Mouse (Mus musculus) left cerebral cortex, adult 11 months (tissue): ENCODE measurements around the gene Dpp7.

Experiments
- DNase-seq: peaks from one replicate; pipeline ENCODE4 v3.0.0; 2022; ENCODE audit warnings: low spot score

Gene Dpp7

DNA sequence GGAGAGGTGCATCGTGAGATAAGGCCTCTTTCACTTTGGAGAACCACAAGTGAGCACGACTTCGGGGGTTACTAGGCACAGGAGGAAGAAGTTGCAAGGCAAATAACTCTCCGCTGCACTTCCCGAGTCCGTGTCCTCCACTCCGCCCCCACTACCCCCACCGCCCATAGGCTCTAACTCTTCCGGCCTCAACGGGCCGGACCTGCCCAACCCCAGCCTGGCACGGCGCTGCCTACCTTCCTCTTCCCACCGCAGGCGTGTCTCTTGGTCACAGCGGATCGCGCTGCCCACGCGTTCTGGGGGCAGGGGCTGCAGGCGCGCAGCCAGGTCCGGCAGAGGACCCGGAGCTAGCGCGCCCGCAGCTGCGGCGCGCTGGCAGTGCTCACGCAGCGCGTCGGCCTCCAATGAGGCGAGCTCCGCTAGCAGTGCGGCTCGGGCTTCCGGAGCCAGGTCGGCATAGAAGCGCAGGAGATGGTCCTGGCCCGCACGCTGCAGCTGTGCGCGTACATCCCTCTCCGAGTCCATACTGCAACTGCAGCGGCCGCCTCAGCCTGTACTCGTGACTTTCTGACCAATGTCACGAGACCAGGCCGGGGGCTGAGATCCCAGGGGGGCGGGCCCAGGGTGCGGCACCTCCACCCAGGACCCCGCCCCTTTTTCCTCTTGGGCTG is 9.1 kb upstream of the Dpp7 start, which contains the start of gene Uap1l1:
TSS of gene Uap1l1 (minus strand) at position 592 of the 671 bp plus-strand sequence.
- peak; percentile 50 for DNase-seq

DNA sequence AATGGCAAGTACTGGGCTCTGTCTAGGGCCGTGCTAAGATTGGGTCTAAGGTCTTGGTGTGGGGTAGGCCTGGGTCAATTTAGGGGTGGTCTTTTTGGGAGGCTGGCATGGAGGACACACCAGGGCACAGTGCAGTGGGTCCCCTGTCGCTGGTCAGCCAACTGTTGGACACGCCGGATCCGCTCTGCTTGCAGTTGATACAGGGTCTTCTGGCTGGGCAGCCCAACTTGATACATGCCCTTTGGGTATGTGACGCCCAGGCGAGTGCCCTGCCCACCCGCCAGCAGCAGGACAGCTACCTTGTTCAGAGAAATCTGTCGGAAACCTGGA is 8.6 kb upstream of the Dpp7 start:
- DNase-seq, result no peak

DNA sequence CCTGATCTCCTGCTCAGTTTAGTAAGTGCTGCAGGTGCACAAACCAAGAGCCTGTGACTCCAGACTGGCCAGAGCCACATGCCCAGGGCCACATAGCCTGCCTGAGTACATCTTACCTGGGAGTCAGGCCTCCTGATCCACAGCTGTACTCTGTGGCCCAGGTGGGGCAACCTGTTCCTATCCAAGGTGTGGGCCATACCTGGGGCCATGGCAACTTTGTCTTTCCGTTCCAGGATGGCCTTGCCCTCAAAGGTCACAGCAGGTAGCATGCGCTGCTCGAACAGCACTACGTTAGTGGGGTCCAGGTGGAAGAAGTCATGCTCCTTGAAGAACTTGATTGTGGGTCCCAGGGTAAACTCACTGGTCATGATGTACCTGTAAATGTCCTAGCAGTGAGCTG is 8.2 kb upstream of the Dpp7 start:
- no peak for DNase-seq

DNA sequence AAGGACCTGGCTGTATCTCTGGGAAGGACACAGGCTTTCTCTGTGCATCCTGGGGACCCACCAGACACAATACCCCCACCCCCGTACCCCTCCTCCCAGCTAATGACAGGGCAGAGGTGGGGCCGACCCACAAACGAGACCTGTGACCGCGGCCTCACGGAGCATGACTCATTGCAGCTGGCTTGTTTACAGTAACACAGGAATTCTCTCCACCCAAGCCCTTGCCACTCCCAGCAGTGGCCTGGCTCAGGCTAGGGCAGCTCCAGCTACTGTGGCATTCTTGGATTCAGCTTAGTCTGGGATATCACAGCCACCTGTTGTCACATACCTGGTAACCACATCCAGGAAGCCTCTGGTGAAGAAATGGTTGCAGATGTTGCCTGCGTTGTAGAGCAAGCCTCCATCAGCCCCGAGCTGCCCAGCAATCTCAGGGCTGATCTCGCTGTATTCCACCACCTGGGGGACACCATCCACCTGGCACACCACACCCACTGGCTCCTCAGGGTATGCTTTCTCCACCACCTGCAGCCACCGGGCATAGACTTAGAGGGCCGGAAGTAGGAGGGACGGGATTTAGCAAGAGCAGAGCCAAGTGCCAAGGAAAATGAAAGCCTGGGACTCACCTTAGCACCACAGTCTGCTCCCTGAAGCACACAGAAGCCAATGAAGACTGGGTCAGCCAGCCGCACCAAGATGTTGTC is 7.5 kb upstream of the Dpp7 start:
- DNase-seq, result no peak

DNA sequence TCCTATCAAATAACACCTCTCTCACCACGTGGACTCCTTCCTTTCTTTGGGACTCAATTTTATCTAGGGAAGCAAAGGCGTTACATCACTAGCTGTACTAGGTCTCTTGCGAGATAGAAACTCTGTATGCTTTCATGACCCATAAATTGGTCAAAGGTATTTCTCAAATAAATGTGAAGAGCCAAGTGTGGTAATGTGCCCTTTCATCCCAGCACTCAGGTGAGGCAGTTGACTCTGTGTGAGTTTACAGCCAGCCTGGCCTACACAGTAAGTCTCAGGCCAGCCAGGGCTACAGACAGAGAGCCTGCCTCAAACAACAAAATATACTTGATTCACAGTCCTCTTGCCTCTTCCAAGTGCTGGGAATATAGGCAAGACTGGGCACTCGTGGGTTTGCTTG is 3.7 kb upstream of the Dpp7 start:
- no peak for DNase-seq

GRCm38 (mm10) chr2:25355419-25356066 is 616 bp downstream of the Dpp7 start:
- no peak for DNase-seq

GRCm38 (mm10) chr2:25354211-25354610 is 1.9 kb downstream of the Dpp7 start:
- DNase-seq, result no peak

- no peak for DNase-seq
Measured at GRCm38 (mm10) chr2:25350701-25351100, 5.5 kb downstream of the Dpp7 start.

DNA sequence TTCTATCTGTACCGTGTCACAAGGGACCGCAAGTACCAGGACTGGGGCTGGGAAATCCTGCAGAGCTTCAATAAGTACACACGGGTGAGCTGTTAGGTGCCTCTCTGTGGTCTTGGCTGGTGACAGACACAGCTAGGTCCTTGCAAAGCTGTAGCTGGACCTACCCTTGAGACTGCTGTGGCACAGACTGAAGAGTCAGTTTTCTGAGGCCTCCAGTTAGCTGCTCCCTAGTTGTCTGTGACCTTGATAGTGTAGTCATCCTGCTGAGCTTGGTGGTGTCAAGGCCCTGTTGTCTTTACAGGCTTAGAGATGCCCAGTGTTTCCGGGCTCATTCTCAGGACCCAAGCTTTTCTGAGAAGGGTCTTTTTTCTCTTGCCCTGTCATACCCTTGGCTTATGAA is 6.7 kb downstream of the Dpp7 start:
- no peak for DNase-seq

GRCm38 (mm10) chr2:25348162-25348561 is 8.0 kb downstream of the Dpp7 start:
- DNase-seq, result no peak

DNA sequence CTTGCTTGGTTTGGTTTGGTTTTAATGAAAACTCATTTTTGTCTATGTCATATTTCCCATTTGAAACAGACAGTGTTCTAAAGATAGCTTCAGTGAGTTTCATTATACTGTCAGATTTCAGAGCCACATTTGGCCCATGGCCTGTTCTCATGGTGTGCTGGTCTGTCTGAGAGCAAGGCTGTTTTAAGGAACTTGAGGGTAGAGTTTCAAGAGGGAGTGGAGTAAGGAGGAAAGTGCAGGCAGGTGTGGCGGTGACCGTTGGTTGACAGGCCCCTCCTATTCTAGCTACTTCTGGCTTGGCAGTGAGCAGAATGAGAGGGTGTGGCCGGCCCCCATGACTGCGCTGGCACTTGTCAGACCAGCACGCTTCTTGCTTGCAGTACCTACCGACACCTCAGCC is 17.9 kb downstream of the Dpp7 start:
- no peak for DNase-seq

DNA sequence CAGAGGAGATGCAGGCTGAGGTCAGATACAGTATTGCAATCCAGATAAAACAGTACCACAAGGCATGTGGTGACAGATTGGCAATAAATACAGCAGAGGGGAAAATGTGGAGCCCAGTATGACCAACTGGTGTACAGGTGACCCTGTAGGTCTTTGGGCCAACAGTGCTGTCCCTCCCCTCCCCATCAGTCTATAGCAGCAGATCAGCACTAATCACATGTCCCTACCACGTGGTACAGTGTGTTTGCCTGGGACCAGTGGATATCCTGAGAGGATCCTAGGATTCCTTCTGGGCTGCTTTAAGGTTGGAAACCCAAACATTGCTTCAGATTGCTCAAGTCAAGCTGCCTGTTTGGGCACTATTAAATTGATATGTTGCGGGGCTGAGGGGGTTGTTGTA is 22.6 kb downstream of the Dpp7 start:
- DNase-seq, result no peak

GRCm38 (mm10) chr2:25332286-25333160 is 23.6 kb downstream of the Dpp7 start, which contains the start of gene Man1b1:
TSS of gene Man1b1 (plus strand) at chr2:25332338.
- peak; percentile 99 for DNase-seq

DNA sequence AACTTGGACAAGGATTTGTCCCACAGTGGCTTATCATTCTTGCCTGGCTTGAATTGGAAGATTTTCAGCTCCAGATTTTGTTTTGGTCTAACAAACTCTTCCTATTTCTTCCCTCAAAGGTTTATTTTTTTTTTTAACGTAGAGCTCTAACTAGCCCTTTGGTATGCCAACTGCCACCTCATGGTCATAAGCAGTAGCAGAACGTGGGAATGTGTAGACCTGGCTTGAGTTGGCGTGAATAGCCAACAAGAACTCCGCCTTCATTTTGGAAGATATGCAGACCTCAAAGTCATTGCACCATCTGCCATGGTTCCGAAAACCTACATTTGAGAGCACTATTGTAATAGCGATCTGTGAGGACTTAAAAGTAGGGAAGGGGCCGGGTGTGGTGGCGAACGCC is 24.7 kb downstream of the Dpp7 start:
- DNase-seq, result no peak

DNA sequence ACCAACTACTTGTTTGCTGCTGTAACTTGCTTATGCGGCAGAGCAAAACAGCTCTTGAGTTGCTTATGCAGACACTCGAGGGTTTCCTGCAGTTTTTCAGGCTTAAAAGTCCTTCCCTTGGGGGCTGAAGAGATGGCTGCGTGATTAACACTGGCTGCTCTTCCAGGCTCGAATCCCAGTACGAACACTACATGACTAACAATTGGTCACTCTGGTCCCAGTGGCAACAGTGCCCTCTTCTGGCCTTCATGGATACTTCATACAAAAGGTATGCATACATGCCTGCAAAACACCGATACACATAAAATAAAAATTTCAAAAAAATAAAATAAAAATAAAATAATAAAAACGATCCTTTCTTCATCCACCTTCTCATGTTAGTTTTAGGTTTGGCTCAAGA is 27.7 kb downstream of the Dpp7 start:
- no peak for DNase-seq

GRCm38 (mm10) chr2:25326036-25326435 is 30.1 kb downstream of the Dpp7 start:
- no peak for DNase-seq

DNA sequence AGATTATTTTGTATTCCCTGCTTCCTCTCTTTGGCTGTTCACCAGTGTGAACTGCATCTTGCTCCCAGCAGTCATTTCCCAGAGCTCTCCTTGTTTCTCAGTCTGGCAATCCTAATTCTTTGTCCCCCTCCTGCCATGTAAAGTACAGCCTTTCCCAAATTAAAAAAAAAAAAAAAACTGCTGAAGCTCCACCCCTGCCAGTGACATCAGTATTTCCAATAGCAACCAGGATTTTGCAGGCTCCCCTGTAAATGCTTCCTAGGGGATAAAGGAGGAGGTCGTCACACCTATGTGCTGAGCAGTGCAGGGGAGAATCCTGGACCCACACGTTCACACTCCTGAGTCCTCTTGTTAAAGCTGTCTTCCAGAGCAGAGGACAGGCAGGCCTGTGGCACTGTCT is 36.1 kb downstream of the Dpp7 start:
- no peak for DNase-seq

DNA sequence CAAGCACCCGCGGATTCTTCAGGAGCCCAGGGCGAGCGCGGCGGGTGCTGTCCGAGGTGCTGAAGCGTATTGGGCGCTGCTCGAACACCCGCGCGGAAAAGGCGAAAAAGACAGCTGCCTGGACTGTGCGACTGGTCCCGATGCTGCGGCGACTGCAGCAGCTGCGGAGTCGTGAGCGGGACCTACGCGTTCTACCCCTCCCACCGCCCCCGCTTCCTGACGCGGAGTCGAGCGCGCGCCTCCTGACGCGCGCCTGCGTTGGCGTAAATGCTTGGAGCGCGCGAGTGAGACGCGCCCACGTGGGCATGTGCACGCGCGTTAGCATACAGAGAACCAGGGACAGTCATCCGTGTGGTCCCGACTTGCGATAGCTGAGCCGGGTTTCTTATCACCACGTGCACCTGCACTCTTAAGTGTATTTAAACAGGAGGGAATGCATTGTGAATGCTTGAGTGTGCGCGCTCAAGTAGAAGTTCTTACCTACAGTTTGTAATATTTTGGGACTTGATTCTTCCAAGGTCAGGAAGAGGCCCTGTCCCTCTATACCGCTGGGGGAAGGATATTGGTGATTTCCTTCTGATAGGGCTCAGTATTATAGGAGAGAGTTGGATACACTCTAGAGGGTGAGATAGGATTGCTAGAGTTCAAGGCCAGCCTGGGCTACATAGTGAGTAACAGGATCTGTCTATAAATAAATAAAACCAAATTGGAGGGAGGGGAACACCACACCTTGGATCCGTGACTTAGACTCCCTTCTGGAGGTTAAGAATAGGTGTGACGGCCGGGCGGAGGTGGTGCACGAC is 37.0 kb downstream of the Dpp7 start, which contains the start of gene Grin1:
TSS of gene Grin1 (minus strand) at position 217 of the 803 bp plus-strand sequence.
- DNase-seq, result peak; percentile 86

- DNase-seq, result peak; percentile 55
Measured at GRCm38 (mm10) chr2:25318119-25318966, 37.8 kb downstream of the Dpp7 start.

- no peak for DNase-seq
Measured at GRCm38 (mm10) chr2:25311491-25311891, 44.7 kb downstream of the Dpp7 start.
